ENCODE assay signal across 18 mouse cellular contexts in the genomic region with DNA sequence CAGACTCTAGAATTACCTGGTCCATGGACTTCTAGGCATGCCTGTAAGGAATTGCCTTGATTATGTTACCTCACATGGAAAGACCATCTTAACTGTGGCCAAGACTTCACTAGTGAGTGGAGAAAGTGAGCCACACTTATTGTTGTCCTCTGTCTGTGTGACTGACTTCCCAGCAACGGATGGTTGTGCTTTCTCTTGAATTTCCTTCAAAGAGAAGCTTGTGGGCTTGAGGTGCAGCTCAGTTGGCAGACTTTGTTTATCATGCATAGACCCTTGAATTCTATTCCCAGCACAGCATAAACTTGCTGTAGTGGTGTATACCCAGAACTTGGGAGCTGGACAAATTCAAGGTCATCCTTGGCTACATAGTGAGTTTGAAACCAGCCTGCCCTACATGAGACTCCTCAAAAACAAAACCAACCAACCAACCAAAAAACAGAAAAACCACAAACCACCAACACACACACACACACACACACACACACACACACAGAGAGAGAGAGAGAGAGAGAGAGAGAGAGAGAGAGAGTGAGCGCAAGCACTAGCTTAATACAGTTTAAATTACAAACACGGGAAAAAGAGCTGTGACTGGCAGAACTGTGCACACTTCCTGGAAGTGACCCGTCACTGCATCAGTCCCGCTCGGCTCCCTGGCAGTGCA. TPM values are rescaled to one million over a fixed set of nuclear protein-coding genes. Genes with fewer than 3 reads are reported as not detected.
DNase-seq lines count a peak whose midpoint lies in the region; ATAC-seq and TF ChIP-seq lines count a peak whose summit lies in the region.
"Had no signal": no experiment of that assay in that cellular context is flagged by ENCODE, and none has a peak within 500 bp of the region (broad histone marks: within the 10 kb centered on the region; RNA-seq: fewer than 3 reads in every experiment).

No protein-coding gene starts in this region.

- H3K4me2 ChIP-seq in stomach, postnatal 0 days (replicated peaks; ENCODE audit: low read depth) = no peak overlapping the region
- H3K4me2 ChIP-seq: intestine, embryonic 15.5 days; limb, embryonic 12.5 days; lung, embryonic 14.5 days; midbrain, embryonic 12.5 days; neural tube, embryonic 13.5 days had no signal

- peaks cover 38% of the 10 kb centered on the region for H3K4me1 ChIP-seq in megakaryocyte, embryonic 14.5 days
- H3K4me1 ChIP-seq in thymus, adult 2 months (replicated peaks; ENCODE audit: control insufficient read depth, insufficient read depth, low read length) = peaks cover 14% of the 10 kb centered on the region
- H3K4me1 ChIP-seq in stomach, postnatal 0 days (replicated peaks; ENCODE audit: control insufficient read depth, insufficient read depth) = no peaks in the 10 kb centered on the region
- H3K4me1 ChIP-seq: forebrain, embryonic 10.5 days; intestine, embryonic 15.5 days; limb, embryonic 12.5 days; midbrain, embryonic 12.5 days; neural tube, embryonic 13.5 days had no signal

- ATAC-seq in activated CD4-positive, CD25-positive, alpha-beta regulatory T cell, adult 4 months = peak; percentile 82
- ATAC-seq in stomach, postnatal 0 days (ENCODE audit: low FRiP score, low TSS enrichment) = no peak
- ATAC-seq: intestine, embryonic 15.5 days had no signal

- peaks cover 67% of the 10 kb centered on the region for H3K36me3 ChIP-seq in megakaryocyte, embryonic 14.5 days (replicated peaks; ENCODE audit: low read length)
- H3K36me3 ChIP-seq in thymus, adult 2 months (ENCODE audit: control insufficient read depth, insufficient read depth, low read length) = no peaks in the 10 kb centered on the region
- no peaks in the 10 kb centered on the region for H3K36me3 ChIP-seq in stomach, postnatal 0 days (ENCODE audit: control insufficient read depth, insufficient read depth, low read length)
- H3K36me3 ChIP-seq: intestine, embryonic 15.5 days had no signal

- no peaks in the 10 kb centered on the region for H3K27me3 ChIP-seq in megakaryocyte, embryonic 14.5 days (replicated peaks)
- no peaks in the 10 kb centered on the region for H3K27me3 ChIP-seq in thymus, adult 2 months (ENCODE audit: control insufficient read depth, insufficient read depth, low read length)
- H3K27me3 ChIP-seq in stomach, postnatal 0 days (ENCODE audit: control insufficient read depth, insufficient read depth, low read length) = no peaks in the 10 kb centered on the region
- H3K27me3 ChIP-seq: intestine, embryonic 15.5 days; limb, embryonic 12.5 days; midbrain, embryonic 12.5 days; neural tube, embryonic 13.5 days had no signal

- no peaks in the 10 kb centered on the region for H3K9me3 ChIP-seq in megakaryocyte, embryonic 14.5 days
- H3K9me3 ChIP-seq in stomach, postnatal 0 days (ENCODE audit: control insufficient read depth, low read length) = no peaks in the 10 kb centered on the region
- H3K9me3 ChIP-seq: forebrain, embryonic 10.5 days; G1E; intestine, embryonic 15.5 days; limb, embryonic 12.5 days; midbrain, embryonic 12.5 days; neural tube, embryonic 13.5 days had no signal

- DNase-seq in CD4-positive, CD25-positive, alpha-beta regulatory T cell, adult 2 months (ENCODE audit: low read depth, low spot score) = peak; percentile 69
- peak; percentile 60 for DNase-seq in thymus, adult 2 months
- no peak for DNase-seq in stomach, postnatal 0 days (ENCODE audit: low spot score)
- DNase-seq in adrenal gland, postnatal 4 days (ENCODE audit: low spot score in 2 of 2) = no peak
- DNase-seq in urinary bladder, postnatal 25 days (ENCODE audit: low spot score) = no peak
- DNase-seq: cerebellum, postnatal 10 days; gastrocnemius, postnatal 10 days; layer of hippocampus, postnatal 36 days; lung, embryonic 14.5 days had no signal

- no peak for TF ChIP-seq EP300 in stomach, postnatal 0 days (optimal IDR thresholded peaks at IDR 0.05)

- no peak overlapping the region for H3K9ac ChIP-seq in stomach, postnatal 0 days (ENCODE audit: low read length)
- H3K9ac ChIP-seq: intestine, embryonic 15.5 days; limb, embryonic 12.5 days; lung, embryonic 14.5 days; midbrain, embryonic 12.5 days; neural tube, embryonic 13.5 days had no signal

- WGBS in thymus, adult 2 months = 4% methylated on average over 6 of the region's 6 CpGs
- 75% methylated on average over 6 of the region's 6 CpGs for WGBS in stomach, postnatal 0 days

- no peak for TF ChIP-seq CTCF in thymus, adult 2 months (IDR thresholded peaks at IDR 0.05; ENCODE audit: borderline replicate concordance, control insufficient read depth, extremely low read depth, insufficient read depth, low read length, poor library complexity)
- TF ChIP-seq CTCF in stomach, postnatal 0 days (IDR thresholded peaks at IDR 0.05; ENCODE audit: low read depth) = no peak

- peak overlapping the region; percentile 79 for H3K4me3 ChIP-seq in megakaryocyte, embryonic 14.5 days (replicated peaks)
- peak overlapping the region; percentile 3; the same call in 1 of the 2 replicates for H3K4me3 ChIP-seq in thymus, adult 2 months (ENCODE audit: control insufficient read depth, insufficient read depth, low read length)
- no peak overlapping the region for H3K4me3 ChIP-seq in stomach, postnatal 0 days (ENCODE audit: low read depth, low read length)
- H3K4me3 ChIP-seq: forebrain, embryonic 10.5 days; intestine, embryonic 15.5 days; limb, embryonic 12.5 days; midbrain, embryonic 12.5 days; neural tube, embryonic 13.5 days had no signal

- no peak for TF ChIP-seq POLR2A in thymus, adult 2 months (IDR thresholded peaks at IDR 0.05; ENCODE audit: control insufficient read depth, extremely low read depth, insufficient read depth, low read length, poor library complexity)

- peak overlapping the region; percentile 85 for H3K27ac ChIP-seq in thymus, adult 2 months (ENCODE audit: control insufficient read depth, insufficient read depth, low read length)
- no peak overlapping the region for H3K27ac ChIP-seq in stomach, postnatal 0 days (replicated peaks)
- H3K27ac ChIP-seq: forebrain, embryonic 10.5 days; intestine, embryonic 15.5 days; kidney, postnatal 0 days; limb, embryonic 12.5 days; midbrain, embryonic 12.5 days; neural tube, embryonic 13.5 days had no signal

RNA-seq across cellular contexts. Expression of a gene that starts 26.1 kb away (rescaled TPM):
- 10 to 100 TPM; 18.8 to 22.7 TPM for polyA plus RNA-seq in activated CD4-positive, CD25-positive, alpha-beta regulatory T cell, adult 4 months (2017; shearing (Covaris generic))
- polyA plus RNA-seq in megakaryocyte, embryonic 14.5 days (2012; ENCODE audit: insufficient read depth, low replicate concordance) = 19.1 and 19.4 TPM in 2 replicates
- 5.8 and 7.5 TPM in 2 replicates for polyA plus RNA-seq in thymus, adult 2 months (2012; rRNA removed)
- 28.0 and 32.1 TPM in 2 replicates for polyA plus RNA-seq in stomach, postnatal 0 days (2015; fragmentation: Nextera tagmentation; extraction: Ambion mirVana)
- total RNA-seq in adrenal gland, postnatal 4 days (2021) = 10 to 100 TPM; 32.9 to 39.4 TPM

RNA-seq across cellular contexts. Expression of a gene that starts 36.3 kb away (rescaled TPM):
- polyA plus RNA-seq in activated CD4-positive, CD25-positive, alpha-beta regulatory T cell, adult 4 months (2017; shearing (Covaris generic)) = 10 to 100 TPM in 1 of 2 experiments, 1 to 10 TPM in 1; 7.5 to 12.8 TPM
- polyA plus RNA-seq in megakaryocyte, embryonic 14.5 days (2012; ENCODE audit: insufficient read depth, low replicate concordance) = 556 and 663 TPM in 2 replicates
- 65.8 and 73.9 TPM in 2 replicates for polyA plus RNA-seq in thymus, adult 2 months (2012; rRNA removed)
- polyA plus RNA-seq in stomach, postnatal 0 days (2015; fragmentation: Nextera tagmentation; extraction: Ambion mirVana) = 26.1 and 30.6 TPM in 2 replicates
- total RNA-seq in adrenal gland, postnatal 4 days (2021) = 10 to 100 TPM; 38.5 to 41.6 TPM

Comparison
In these comparisons a context has a peak if more than half of its experiments do, and no peak if none do; other contexts are left out.
1. DNase-seq: peak in CD4-positive, CD25-positive, alpha-beta regulatory T cell, adult 2 months (single experiment) and thymus, adult 2 months (single experiment); none in stomach, postnatal 0 days (single experiment), adrenal gland, postnatal 4 days (0 of 2) and urinary bladder, postnatal 25 days (single experiment).